1 mouse cellular context compared by ENCODE assay signal in the genomic region with DNA sequence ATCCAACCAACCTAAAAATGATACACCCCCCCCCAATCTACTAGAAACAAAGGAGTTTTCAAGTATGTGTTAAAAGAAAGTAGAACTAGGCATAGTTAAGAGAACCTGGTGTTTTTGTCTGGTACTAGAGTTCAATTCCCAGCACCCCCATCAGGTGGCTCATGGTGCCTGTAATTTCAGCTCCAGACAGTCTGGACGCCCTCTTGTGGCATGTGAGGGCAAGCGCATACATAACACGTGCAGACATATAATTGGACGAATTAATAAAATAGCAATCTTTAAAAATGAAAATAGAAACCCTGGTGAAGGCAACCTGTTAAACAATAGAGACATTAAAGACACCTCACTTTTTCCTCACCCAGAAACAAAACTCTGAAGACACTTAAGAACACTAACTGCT.
TF ChIP-seq lines count a peak whose summit lies in the region.

No protein-coding gene starts in this region.

TF ChIP-seq in MEL, 35 proteins besides CTCF, POLR2A, EP300 and RAD21 (continued from another document):
- TF ChIP-seq MAFK (IDR thresholded peaks at IDR 0.05; ENCODE audit: borderline replicate concordance, low read depth, low read length) (no peak), ZC3H11A (IDR thresholded peaks at IDR 0.05; ENCODE audit: low read depth, low read length) (no peak), POLR2AphosphoS5 (IDR thresholded peaks at IDR 0.05; ENCODE audit: borderline replicate concordance, low read depth, low read length) (no peak)
TF ChIP-seq in MEL: peak in this region for 0.
